Mouse (Mus musculus) thymus, adult 2 months (tissue): ENCODE data around the gene Tspan9. TPM values are rescaled to one million over a fixed set of nuclear protein-coding genes. Genes with fewer than 3 reads are reported as not detected.
A peak's percentile ranks its signal among the peaks of the same experiment; 100 is the strongest.

Experiments used
- DNase-seq: peaks from one replicate; pipeline ENCODE4 v3.0.0; 2021
- H3K27ac ChIP-seq: fragments of 200-500 bp; 2 replicates; pipeline ENCODE4 v1.5.1; 2012; ENCODE audit warnings: low read length, control low read depth; ENCODE audit not compliant: control insufficient read depth, insufficient read depth
- H3K27me3 ChIP-seq: fragments of 200-500 bp; 2 replicates; pipeline ENCODE4 v1.6.1; 2012; ENCODE audit warnings: mild to moderate bottlenecking, low read length, moderate library complexity, mixed read lengths; ENCODE audit not compliant: control insufficient read depth, insufficient read depth
- H3K36me3 ChIP-seq: fragments of 200-500 bp; 2 replicates; pipeline ENCODE4 v1.6.1; 2012; ENCODE audit warnings: mild to moderate bottlenecking, low read length, moderate library complexity; ENCODE audit not compliant: control insufficient read depth, insufficient read depth
- H3K4me1 ChIP-seq: fragments of 200-500 bp; replicated peaks from 2 replicates; pipeline ENCODE4 v1.6.1; 2012; ENCODE audit warnings: low read length; ENCODE audit not compliant: control insufficient read depth, insufficient read depth
- H3K4me3 ChIP-seq: fragments of 200-500 bp; 2 replicates; pipeline ENCODE4 v1.5.1; 2012; ENCODE audit warnings: mild to moderate bottlenecking, low read length, control low read depth, moderate library complexity; ENCODE audit not compliant: control insufficient read depth, insufficient read depth
- CTCF ChIP-seq: fragments of 200-500 bp; IDR thresholded peaks from 2 replicates; pipeline ENCODE4 v1.5.1; 2012; ENCODE audit warnings: mild to moderate bottlenecking, control low read depth, low read length, moderate library complexity, borderline replicate concordance; ENCODE audit not compliant: control insufficient read depth, poor library complexity, insufficient read depth; ENCODE audit errors: extremely low read depth
- POLR2A ChIP-seq: fragments of 200-500 bp; IDR thresholded peaks from 2 replicates; pipeline ENCODE4 v1.6.1; 2012; ENCODE audit warnings: mild to moderate bottlenecking, low read length, control low read depth, moderate library complexity; ENCODE audit not compliant: control insufficient read depth, poor library complexity, insufficient read depth; ENCODE audit errors: extremely low read depth
- WGBS: fragments of 180-500 bp; shearing (Covaris S2); methylation state at CpG from one replicate; pipeline ENCODE4 v1.1.7; 2018; 5-methylcytosine and 5-hydroxymethylcytosine counted together
- polyA plus RNA-seq: library from polyadenylated mRNA; depleted of rRNA; stranded (reverse); fragments of >200 nt; gene quantifications from 2 replicates; pipeline ENCODE4 v1.2.3, GENCODE M21; 2012

Tspan9 gene
- polyA plus RNA-seq, 1 experiment: 36.7 TPM

- DNase-seq: no peak
- no peak overlapping the region for H3K27ac ChIP-seq
- H3K36me3 ChIP-seq: no peaks in the 10 kb centered on the region
- H3K27me3 ChIP-seq: no peaks in the 10 kb centered on the region
- no peaks in the 10 kb centered on the region; the same call in 1 of the 2 replicates for H3K4me1 ChIP-seq
- TF ChIP-seq CTCF: no peak
- TF ChIP-seq POLR2A: no peak
- WGBS: 94% methylated on average over 6 of the region's 6 CpGs
- H3K4me3 ChIP-seq: no peak overlapping the region
Observed at GRCm38 (mm10) chr6:127973553-127973952, 169.8 kb downstream of the Tspan9 start.

- TF ChIP-seq CTCF (no peak), POLR2A (no peak)
- 91% methylated on average over 5 of the region's 5 CpGs for WGBS
Observed at GRCm38 (mm10) chr6:127971931-127972330, 171.5 kb downstream of the Tspan9 start.

DNA sequence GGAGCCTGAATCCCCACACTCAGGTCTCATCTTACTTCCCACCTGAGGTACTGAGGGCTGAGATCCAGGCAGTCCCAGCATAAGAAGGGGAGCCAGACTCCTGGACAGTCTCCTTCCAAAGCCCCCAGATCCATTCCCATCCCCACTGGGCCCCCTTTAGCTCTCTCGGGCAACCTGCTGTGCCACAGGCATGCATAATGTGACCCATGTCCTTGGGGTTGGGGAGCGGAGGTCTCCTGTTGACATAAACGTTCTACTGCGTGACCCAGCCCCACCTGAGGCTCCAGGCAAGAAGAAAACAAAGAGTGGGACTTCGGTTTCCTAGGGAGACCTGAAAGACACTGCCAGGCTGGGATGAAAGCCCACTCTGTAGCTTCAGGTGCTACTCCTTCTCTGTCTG is 172.5 kb downstream of the Tspan9 start:
- Histone ChIP-seq H3K27ac (no peak overlapping the region), H3K4me1 (no peaks in the 10 kb centered on the region; the same call in 1 of the 2 replicates), H3K4me3 (no peak overlapping the region), H3K27me3 (no peaks in the 10 kb centered on the region), H3K36me3 (no peaks in the 10 kb centered on the region)
- no peak for DNase-seq
- WGBS: 90% methylated on average over 5 of the region's 5 CpGs
- no peak for TF ChIP-seq POLR2A
- TF ChIP-seq CTCF: no peak

More at GRCm38 (mm10) chr6:127971931-127972330, 171.5 kb downstream of the Tspan9 start:
- H3K36me3 ChIP-seq: no peaks in the 10 kb centered on the region
- no peak overlapping the region for H3K27ac ChIP-seq
- DNase-seq: no peak
- H3K27me3 ChIP-seq: no peaks in the 10 kb centered on the region
- H3K4me1 ChIP-seq: no peaks in the 10 kb centered on the region; the same call in 1 of the 2 replicates
- no peak overlapping the region for H3K4me3 ChIP-seq

DNA sequence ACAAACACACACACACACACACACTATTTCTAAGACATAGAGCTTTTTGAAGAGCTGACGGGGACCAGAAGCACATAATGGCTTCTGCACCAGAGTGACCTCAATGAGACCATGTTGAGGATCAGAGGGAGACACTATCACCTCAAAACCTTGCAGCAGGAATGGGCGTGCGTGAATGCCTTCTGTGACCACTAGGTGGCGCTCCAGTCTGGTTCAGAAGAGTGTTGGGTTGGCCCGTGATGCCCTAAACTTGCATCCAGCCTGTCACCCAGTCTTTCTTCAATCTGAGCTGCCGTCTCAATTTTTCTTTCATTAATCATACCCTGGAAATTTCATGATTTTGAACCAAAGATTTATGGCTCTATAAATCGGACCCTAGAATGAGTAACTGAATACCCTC is 173.3 kb downstream of the Tspan9 start:
- TF ChIP-seq CTCF (peak; percentile 87; the same call in 1 of the 2 replicates), POLR2A (no peak)
- Histone ChIP-seq H3K4me1 (no peaks in the 10 kb centered on the region; the same call in 1 of the 2 replicates), H3K36me3 (no peaks in the 10 kb centered on the region), H3K4me3 (no peak overlapping the region), H3K27me3 (no peaks in the 10 kb centered on the region), H3K27ac (no peak overlapping the region)
- WGBS: 11% methylated on average over 7 of the region's 7 CpGs
- DNase-seq: peak; percentile 75

- no peaks in the 10 kb centered on the region for H3K36me3 ChIP-seq
- no peaks in the 10 kb centered on the region for H3K27me3 ChIP-seq
- H3K4me1 ChIP-seq: no peaks in the 10 kb centered on the region; the same call in 1 of the 2 replicates
- no peak for DNase-seq
- WGBS: 85% methylated on average over 7 of the region's 7 CpGs
- TF ChIP-seq CTCF: no peak
- TF ChIP-seq POLR2A: no peak
- no peak overlapping the region for H3K4me3 ChIP-seq
- H3K27ac ChIP-seq: no peak overlapping the region
Observed at GRCm38 (mm10) chr6:127969709-127970108, 173.7 kb downstream of the Tspan9 start.

GRCm38 (mm10) chr6:127965497-127965896 is 177.9 kb downstream of the Tspan9 start:
- no peak for DNase-seq
- no peaks in the 10 kb centered on the region for H3K36me3 ChIP-seq
- WGBS: 97% methylated on average over 8 of the region's 8 CpGs

GRCm38 (mm10) chr6:127960203-127960602 is 183.2 kb downstream of the Tspan9 start:
- H3K27ac ChIP-seq: no peak overlapping the region
- no peaks in the 10 kb centered on the region for H3K27me3 ChIP-seq
- WGBS: 90% methylated on average over 1 of the region's 1 CpGs
- TF ChIP-seq POLR2A (no peak), CTCF (no peak)
- H3K4me3 ChIP-seq: no peak overlapping the region
- H3K36me3 ChIP-seq: no peaks in the 10 kb centered on the region
- no peaks in the 10 kb centered on the region for H3K4me1 ChIP-seq
- no peak for DNase-seq

More at GRCm38 (mm10) chr6:127965497-127965896, 177.9 kb downstream of the Tspan9 start:
- TF ChIP-seq CTCF: no peak
- TF ChIP-seq POLR2A: no peak
- Histone ChIP-seq H3K27ac (no peak overlapping the region), H3K4me1 (no peaks in the 10 kb centered on the region; the same call in 1 of the 2 replicates), H3K27me3 (no peaks in the 10 kb centered on the region), H3K4me3 (no peak overlapping the region)
